ENCODE assay signal across 28 mouse cellular contexts in the genomic region with DNA sequence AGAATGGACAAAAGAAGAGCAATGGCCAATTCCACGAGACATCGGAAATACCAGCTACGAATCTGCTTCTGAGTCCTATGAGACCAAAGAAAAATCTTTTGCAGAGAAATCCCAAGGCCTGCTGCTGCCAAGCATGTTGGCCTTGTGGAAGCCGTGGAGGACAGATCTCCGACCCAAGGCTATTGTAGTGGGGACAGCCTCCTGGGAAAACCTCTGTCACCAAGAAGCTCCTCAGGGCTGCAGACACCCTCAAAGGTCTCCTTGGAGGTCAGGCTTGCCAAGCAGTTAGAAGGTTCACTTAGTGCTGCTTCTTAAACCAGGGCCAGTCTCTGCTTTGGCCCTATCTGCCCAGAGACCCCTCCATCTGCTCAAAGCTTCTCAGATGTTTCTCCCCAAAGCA. TPM values are rescaled to one million over a fixed set of nuclear protein-coding genes. Genes with fewer than 3 reads are reported as not detected.
DNase-seq lines count a peak whose midpoint lies in the region; ATAC-seq and TF ChIP-seq lines count a peak whose summit lies in the region.
"Had no signal": no experiment of that assay in that cellular context is flagged by ENCODE, and none has a peak within 500 bp of the region (broad histone marks: within the 10 kb centered on the region; RNA-seq: fewer than 3 reads in every experiment).

No protein-coding gene starts in this region.

- H3K9ac ChIP-seq in intestine, embryonic 14.5 days (ENCODE audit: low read length) = no peak overlapping the region
- H3K9ac ChIP-seq in intestine, embryonic 16.5 days (ENCODE audit: low read depth, low read length) = no peak overlapping the region
- H3K9ac ChIP-seq in midbrain, embryonic 11.5 days (ENCODE audit: low read length) = no peak overlapping the region
- H3K9ac ChIP-seq in midbrain, postnatal 0 days (replicated peaks; ENCODE audit: low read length, poor library complexity, severe bottlenecking) = no peak overlapping the region
- no peak overlapping the region for H3K9ac ChIP-seq in kidney, embryonic 14.5 days (ENCODE audit: low read depth, low read length)
- H3K9ac ChIP-seq: forebrain, embryonic 12.5 days; heart, embryonic 15.5 days; hindbrain, embryonic 13.5 days; kidney, embryonic 15.5 days; liver, embryonic 12.5 days; liver, postnatal 0 days; midbrain, embryonic 12.5 days had no signal

- ATAC-seq in intestine, embryonic 14.5 days (replicated peaks; ENCODE audit: low FRiP score, low TSS enrichment, low read depth) = no peak
- no peak for ATAC-seq in intestine, embryonic 16.5 days
- no peak for ATAC-seq in midbrain, embryonic 11.5 days (ENCODE audit: low FRiP score)
- ATAC-seq in midbrain, postnatal 0 days (ENCODE audit: low FRiP score) = no peak
- no peak for ATAC-seq in kidney, embryonic 14.5 days (ENCODE audit: low FRiP score, low TSS enrichment)
- ATAC-seq: liver, embryonic 12.5 days; liver, postnatal 0 days had no signal

- no peak for TF ChIP-seq CTCF in midbrain, postnatal 0 days (IDR thresholded peaks at IDR 0.05)

- no peak overlapping the region for H3K4me3 ChIP-seq in intestine, embryonic 14.5 days (ENCODE audit: low read depth, low read length)
- H3K4me3 ChIP-seq in intestine, embryonic 16.5 days (ENCODE audit: low read length) = no peak overlapping the region
- H3K4me3 ChIP-seq in midbrain, embryonic 11.5 days (ENCODE audit: low read depth, low read length) = no peak overlapping the region
- H3K4me3 ChIP-seq in midbrain, postnatal 0 days (ENCODE audit: low read depth, low read length) = no peak overlapping the region
- H3K4me3 ChIP-seq in kidney, embryonic 14.5 days (ENCODE audit: low read length) = no peak overlapping the region
- H3K4me3 ChIP-seq: erythroblast, embryonic 14.5 days; forebrain, embryonic 12.5 days; heart, embryonic 15.5 days; hindbrain, embryonic 13.5 days; kidney, embryonic 15.5 days; liver, embryonic 12.5 days; midbrain, embryonic 12.5 days had no signal

- DNase-seq in adrenal gland, adult 2 months = peak; percentile 62
- no peak for DNase-seq in adrenal gland, postnatal 25 days
- DNase-seq in intestine, embryonic 14.5 days (ENCODE audit: low spot score) = peak; percentile 46
- peak; percentile 86 for DNase-seq in midbrain, embryonic 11.5 days (ENCODE audit: low spot score, missing footprints)
- DNase-seq in midbrain, postnatal 0 days (ENCODE audit: low spot score) = no peak
- DNase-seq in adrenal gland, postnatal 36 days = peak; percentile 53
- DNase-seq: cerebellum, adult 11-12 months; cerebellum, postnatal 14 days; gastrocnemius, postnatal 10 days; heart, postnatal 4 days; kidney, adult 11 months; kidney, postnatal 25 days; layer of hippocampus, postnatal 36 days; left cerebral cortex, postnatal 4 days; liver, postnatal 0 days; lung, postnatal 14 days had no signal

- H3K36me3 ChIP-seq in intestine, embryonic 14.5 days (ENCODE audit: control insufficient read depth, insufficient read depth, low read length) = no peaks in the 10 kb centered on the region
- H3K36me3 ChIP-seq in intestine, embryonic 16.5 days (ENCODE audit: control insufficient read depth, insufficient read depth, low read length) = no peaks in the 10 kb centered on the region
- no peaks in the 10 kb centered on the region for H3K36me3 ChIP-seq in midbrain, embryonic 11.5 days (ENCODE audit: control insufficient read depth, insufficient read depth, low read length)
- no peaks in the 10 kb centered on the region for H3K36me3 ChIP-seq in midbrain, postnatal 0 days (ENCODE audit: insufficient read depth, low read length)
- no peaks in the 10 kb centered on the region for H3K36me3 ChIP-seq in kidney, embryonic 14.5 days (ENCODE audit: control insufficient read depth, insufficient read depth, low read length)
- H3K36me3 ChIP-seq: forebrain, embryonic 12.5 days; G1E; heart, embryonic 15.5 days; hindbrain, embryonic 13.5 days; kidney, embryonic 15.5 days; liver, embryonic 12.5 days; midbrain, embryonic 12.5 days had no signal

- H3K4me1 ChIP-seq in intestine, embryonic 14.5 days (replicated peaks; ENCODE audit: control insufficient read depth, insufficient read depth, low read length) = peaks cover 11% of the 10 kb centered on the region; the same call in 1 of the 2 replicates
- H3K4me1 ChIP-seq in intestine, embryonic 16.5 days (ENCODE audit: control insufficient read depth, insufficient read depth, low read length) = peaks cover 8% of the 10 kb centered on the region; the same call in 1 of the 2 replicates
- H3K4me1 ChIP-seq in midbrain, embryonic 11.5 days (ENCODE audit: control insufficient read depth, insufficient read depth, low read length) = peaks cover 30% of the 10 kb centered on the region
- H3K4me1 ChIP-seq in midbrain, postnatal 0 days (ENCODE audit: insufficient read depth, low read length) = peaks cover 5% of the 10 kb centered on the region; the same call in 1 of the 2 replicates
- H3K4me1 ChIP-seq in kidney, embryonic 14.5 days (ENCODE audit: control insufficient read depth, insufficient read depth, low read length) = peaks cover 6% of the 10 kb centered on the region; the same call in 1 of the 2 replicates

- no peaks in the 10 kb centered on the region for H3K9me3 ChIP-seq in intestine, embryonic 14.5 days (ENCODE audit: control insufficient read depth, low read length)
- no peaks in the 10 kb centered on the region for H3K9me3 ChIP-seq in intestine, embryonic 16.5 days (ENCODE audit: control insufficient read depth, low read length)
- H3K9me3 ChIP-seq in midbrain, embryonic 11.5 days (ENCODE audit: control insufficient read depth, low read length) = no peaks in the 10 kb centered on the region
- no peaks in the 10 kb centered on the region for H3K9me3 ChIP-seq in midbrain, postnatal 0 days (ENCODE audit: low read length)
- no peaks in the 10 kb centered on the region for H3K9me3 ChIP-seq in kidney, embryonic 14.5 days (ENCODE audit: control insufficient read depth, low read length)
- H3K9me3 ChIP-seq: forebrain, embryonic 12.5 days; heart, embryonic 15.5 days; hindbrain, embryonic 13.5 days; kidney, embryonic 15.5 days; liver, embryonic 12.5 days; midbrain, embryonic 12.5 days had no signal

- WGBS in intestine, embryonic 14.5 days = 76% methylated on average over 5 of the region's 5 CpGs
- WGBS in intestine, embryonic 16.5 days = 82% methylated on average over 5 of the region's 5 CpGs
- 84% methylated on average over 5 of the region's 5 CpGs for WGBS in midbrain, embryonic 11.5 days
- 86% methylated on average over 5 of the region's 5 CpGs for WGBS in midbrain, postnatal 0 days
- 90% methylated on average over 5 of the region's 5 CpGs for WGBS in kidney, embryonic 14.5 days

- H3K27me3 ChIP-seq in intestine, embryonic 14.5 days (replicated peaks; ENCODE audit: control insufficient read depth, insufficient read depth, low read length) = peaks cover 54% of the 10 kb centered on the region
- peaks cover 27% of the 10 kb centered on the region for H3K27me3 ChIP-seq in intestine, embryonic 16.5 days (replicated peaks; ENCODE audit: control insufficient read depth, insufficient read depth, low read length)
- peaks cover 48% of the 10 kb centered on the region for H3K27me3 ChIP-seq in midbrain, embryonic 11.5 days (ENCODE audit: control insufficient read depth, insufficient read depth, low read length)
- H3K27me3 ChIP-seq in midbrain, postnatal 0 days (ENCODE audit: insufficient read depth, low read length) = peaks cover 46% of the 10 kb centered on the region
- H3K27me3 ChIP-seq in kidney, embryonic 14.5 days (ENCODE audit: control insufficient read depth, insufficient read depth, low read length) = peaks cover 55% of the 10 kb centered on the region

- H3K27ac ChIP-seq in intestine, embryonic 14.5 days (ENCODE audit: low read depth) = no peak overlapping the region
- H3K27ac ChIP-seq in intestine, embryonic 16.5 days (ENCODE audit: low read length) = no peak overlapping the region
- no peak overlapping the region for H3K27ac ChIP-seq in midbrain, embryonic 11.5 days (ENCODE audit: low read depth, low read length)
- no peak overlapping the region for H3K27ac ChIP-seq in midbrain, postnatal 0 days (ENCODE audit: low read depth, low read length)
- H3K27ac ChIP-seq in kidney, embryonic 14.5 days (ENCODE audit: low read depth, low read length) = no peak overlapping the region
- H3K27ac ChIP-seq: forebrain, embryonic 12.5 days; heart, embryonic 15.5 days; hindbrain, embryonic 13.5 days; kidney, embryonic 15.5 days; liver, embryonic 12.5 days; midbrain, embryonic 12.5 days had no signal

- no peak overlapping the region for H3K4me2 ChIP-seq in intestine, embryonic 14.5 days (ENCODE audit: low read length)
- no peak overlapping the region for H3K4me2 ChIP-seq in intestine, embryonic 16.5 days (ENCODE audit: low read depth, low read length)
- H3K4me2 ChIP-seq in midbrain, embryonic 11.5 days = no peak overlapping the region
- no peak overlapping the region for H3K4me2 ChIP-seq in midbrain, postnatal 0 days (ENCODE audit: low read depth, low read length, poor library complexity, severe bottlenecking)
- H3K4me2 ChIP-seq in kidney, embryonic 14.5 days (replicated peaks; ENCODE audit: low read depth, low read length) = no peak overlapping the region
- H3K4me2 ChIP-seq: forebrain, embryonic 12.5 days; heart, embryonic 15.5 days; hindbrain, embryonic 13.5 days; kidney, embryonic 15.5 days; liver, embryonic 12.5 days; midbrain, embryonic 12.5 days had no signal

RNA-seq across cellular contexts. Expression of a gene that starts 11.3 kb away (rescaled TPM):
- 10 to 100 TPM; 10.4 to 19.4 TPM for total RNA-seq in adrenal gland, adult 2 months (2021)
- 33.1 and 55.6 TPM in 2 replicates for polyA plus RNA-seq in adrenal gland, adult 2 months (2012; rRNA removed)
- total RNA-seq in adrenal gland, postnatal 25 days (2021) = 13.2 and 14.6 TPM in 2 replicates
- 7.8 and 8.9 TPM in 2 replicates for polyA plus RNA-seq in intestine, embryonic 14.5 days (2014; fragmentation: Nextera tagmentation; extraction: Ambion mirVana)
- 2.8 TPM in 2 replicates for polyA plus RNA-seq in intestine, embryonic 16.5 days (2015; fragmentation: Nextera tagmentation; extraction: Ambion mirVana)
- polyA plus RNA-seq in midbrain, embryonic 11.5 days (2014; fragmentation: Nextera tagmentation; extraction: Ambion mirVana) = 4.9 and 6.8 TPM in 2 replicates
- total RNA-seq in midbrain, postnatal 0 days (2014; rRNA removed) = 1.4 and 3.2 TPM in 2 replicates
- 0.83 and 0.86 TPM in 2 replicates for polyA plus RNA-seq in midbrain, postnatal 0 days (2015; fragmentation: Nextera tagmentation; extraction: Ambion mirVana)
- 10 to 100 TPM; 10.6 to 25.1 TPM for total RNA-seq in adrenal gland, postnatal 36 days (2021)
- 0.50 and 0.99 TPM in 2 replicates for polyA plus RNA-seq in kidney, embryonic 14.5 days (2014; fragmentation: Nextera tagmentation; extraction: Ambion mirVana)
- total RNA-seq: G1E; gastrocnemius, postnatal 10 days; heart, postnatal 4 days; megakaryocyte progenitor cell, adult 5-6 weeks; monocyte, adult 5-6 weeks had no signal
- polyA plus RNA-seq: G1E; liver, embryonic 12.5 days; liver, postnatal 0 days had no signal

Comparison
In these comparisons a context has a peak if more than half of its experiments do, and no peak if none do; other contexts are left out.
1. DNase-seq: peak in adrenal gland, adult 2 months (single experiment), intestine, embryonic 14.5 days (single experiment), midbrain, embryonic 11.5 days (single experiment) and adrenal gland, postnatal 36 days (2 of 2); none in adrenal gland, postnatal 25 days (single experiment) and midbrain, postnatal 0 days (single experiment).